9 mouse cellular contexts compared by ENCODE assay signal in the genomic region with DNA sequence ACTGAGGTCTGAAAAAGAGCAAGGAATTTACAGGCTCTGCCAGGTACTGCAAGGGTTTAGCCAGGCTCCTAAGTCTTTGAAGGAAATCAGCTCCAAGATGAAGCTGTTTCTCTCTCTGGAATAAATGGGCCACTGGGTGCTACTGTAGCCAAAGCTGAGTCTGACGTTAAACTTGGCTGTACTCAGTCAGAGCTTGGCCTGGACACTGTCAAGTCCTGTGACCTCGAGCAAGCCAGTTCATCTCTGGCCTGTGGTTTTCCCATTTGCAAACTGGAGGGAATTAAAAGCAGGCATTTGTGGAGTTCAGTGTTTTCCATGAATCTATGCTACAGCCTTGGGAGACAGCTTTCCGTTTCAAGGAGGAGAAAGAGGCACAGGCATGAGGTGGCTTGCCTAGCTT.
DNase-seq lines count a peak whose midpoint lies in the region; ATAC-seq and TF ChIP-seq lines count a peak whose summit lies in the region.
"Had no signal": no experiment of that assay in that cellular context is flagged by ENCODE, and none has a peak within 500 bp of the region (broad histone marks: within the 10 kb centered on the region; RNA-seq: fewer than 3 reads in every experiment).

No protein-coding gene starts in this region.

- peak overlapping the region; percentile 41 for H3K27ac ChIP-seq in left cerebral cortex, adult 2 months
- H3K27ac ChIP-seq in forebrain, embryonic 14.5 days (ENCODE audit: low read depth, low read length) = peak overlapping the region; percentile 78
- H3K27ac ChIP-seq in hindbrain, embryonic 13.5 days = peak overlapping the region; percentile 93
- peak overlapping the region; percentile 58 for H3K27ac ChIP-seq in olfactory bulb, adult 2 months (ENCODE audit: insufficient read depth, low read depth, low read length)
- H3K27ac ChIP-seq: liver, embryonic 15.5 days had no signal

- no peak for TF ChIP-seq POLR2A in olfactory bulb, adult 2 months (IDR thresholded peaks at IDR 0.05; ENCODE audit: insufficient read depth, low read depth, low read length)

- DNase-seq in left cerebral cortex, adult 2 months (ENCODE audit: extremely low spot score in 1 of 2, low spot score in 2 of 2) = no peak
- no peak for DNase-seq in left cerebral cortex, postnatal 25 days (ENCODE audit: low spot score in 2 of 2)
- DNase-seq in forebrain, embryonic 14.5 days (ENCODE audit: low spot score) = no peak
- no peak for DNase-seq in cerebellum, adult 8-10 months
- DNase-seq in layer of hippocampus, adult 11-12 months (ENCODE audit: low spot score) = no peak
- DNase-seq: thymus, postnatal 36 days had no signal

- intact Hi-C loops in left cerebral cortex, adult 2 months (cut with DNase I) = loop anchor here (5.0 kb wide), 1 partner anchor 108 kb away; a partner anchor contains a TSS
- intact Hi-C loops in left cerebral cortex, postnatal 25 days (cut with DNase I) = loop anchor here (5.0 kb wide), 1 partner anchor 108 kb away; a partner anchor contains a TSS

- no peaks in the 10 kb centered on the region for H3K36me3 ChIP-seq in forebrain, embryonic 14.5 days (ENCODE audit: control insufficient read depth, insufficient read depth, low read length)
- no peaks in the 10 kb centered on the region for H3K36me3 ChIP-seq in hindbrain, embryonic 13.5 days
- H3K36me3 ChIP-seq: liver, embryonic 15.5 days had no signal

- 56% methylated on average over 3 of the region's 3 CpGs for WGBS in forebrain, embryonic 14.5 days
- WGBS in hindbrain, embryonic 13.5 days = 39% methylated on average over 3 of the region's 3 CpGs
- 32% methylated on average over 3 of the region's 3 CpGs for WGBS in olfactory bulb, adult 2 months

- peak overlapping the region; percentile 18; the same call in 1 of the 2 replicates for H3K4me2 ChIP-seq in forebrain, embryonic 14.5 days (ENCODE audit: low read length)
- H3K4me2 ChIP-seq in hindbrain, embryonic 13.5 days = 0 out of 2 replicates have a peak overlapping the region, but pooled peaks have one; percentile 15
- H3K4me2 ChIP-seq: liver, embryonic 15.5 days had no signal

- no peak for TF ChIP-seq CTCF in left cerebral cortex, adult 2 months (IDR thresholded peaks at IDR 0.05)
- TF ChIP-seq CTCF in olfactory bulb, adult 2 months (IDR thresholded peaks at IDR 0.05; ENCODE audit: insufficient read depth, low read depth, low read length) = no peak

- peaks cover 47% of the 10 kb centered on the region for H3K4me1 ChIP-seq in forebrain, embryonic 14.5 days (ENCODE audit: control insufficient read depth, insufficient read depth, low read length)
- peaks cover 78% of the 10 kb centered on the region for H3K4me1 ChIP-seq in hindbrain, embryonic 13.5 days (replicated peaks)
- H3K4me1 ChIP-seq in olfactory bulb, adult 2 months (ENCODE audit: control insufficient read depth, insufficient read depth, low read length) = peaks cover 26% of the 10 kb centered on the region
- H3K4me1 ChIP-seq: liver, embryonic 15.5 days had no signal

- no peaks in the 10 kb centered on the region for H3K27me3 ChIP-seq in forebrain, embryonic 14.5 days (replicated peaks; ENCODE audit: control insufficient read depth, insufficient read depth, low read length)
- H3K27me3 ChIP-seq in hindbrain, embryonic 13.5 days = no peaks in the 10 kb centered on the region
- H3K27me3 ChIP-seq: liver, embryonic 15.5 days had no signal

- peak overlapping the region; percentile 32; the same call in 1 of the 2 replicates for H3K9ac ChIP-seq in forebrain, embryonic 14.5 days (ENCODE audit: low read length)
- peak overlapping the region; percentile 36; the same call in 1 of the 2 replicates for H3K9ac ChIP-seq in hindbrain, embryonic 13.5 days
- H3K9ac ChIP-seq: liver, embryonic 15.5 days had no signal

- H3K9me3 ChIP-seq in forebrain, embryonic 14.5 days (replicated peaks; ENCODE audit: control insufficient read depth, low read length) = no peaks in the 10 kb centered on the region
- H3K9me3 ChIP-seq in hindbrain, embryonic 13.5 days = no peaks in the 10 kb centered on the region
- H3K9me3 ChIP-seq: liver, embryonic 15.5 days had no signal

- ATAC-seq in forebrain, embryonic 14.5 days = peak; percentile 10
- no peak for ATAC-seq in hindbrain, embryonic 13.5 days (ENCODE audit: low FRiP score)

- H3K4me3 ChIP-seq in left cerebral cortex, adult 2 months = no peak overlapping the region
- H3K4me3 ChIP-seq in forebrain, embryonic 14.5 days (ENCODE audit: low read depth, low read length) = no peak overlapping the region
- no peak overlapping the region for H3K4me3 ChIP-seq in hindbrain, embryonic 13.5 days
- H3K4me3 ChIP-seq in olfactory bulb, adult 2 months (ENCODE audit: insufficient read depth, low read depth, low read length) = no peak overlapping the region
- H3K4me3 ChIP-seq: liver, embryonic 15.5 days had no signal

Comparison
In these comparisons a context has a peak if more than half of its experiments do, and no peak if none do; other contexts are left out.
1. H3K27ac ChIP-seq: peak in every context shown above with its lines; median percentile 93 in hindbrain, embryonic 13.5 days; 78 in forebrain, embryonic 14.5 days; 58 in olfactory bulb, adult 2 months; 41 in left cerebral cortex, adult 2 months.